Mouse (Mus musculus) forebrain, postnatal 0 days (tissue): ENCODE results near the gene Gm44805. TPM values are rescaled to one million over a fixed set of nuclear protein-coding genes. Genes with fewer than 3 reads are reported as not detected.

ENCODE experiments used
- ATAC-seq: fragments of 200-750 bp; cut with Nextera tagmentation; 2 replicates; pipeline ENCODE4 v1.8.0; 2017; ENCODE audit warnings: mild to moderate bottlenecking, moderate library complexity
- DNase-seq: peaks from one replicate; pipeline ENCODE4 v3.0.0-alpha.2; 2015
- H3K27ac ChIP-seq: fragments of 300-500 bp; sonication (generic); 2 replicates; pipeline ENCODE4 v1.5.1; 2014; ENCODE audit warnings: low read depth, mild to moderate bottlenecking, antibody characterized with exemption, low read length, moderate library complexity, mixed read lengths
- H3K27me3 ChIP-seq: fragments of 300-500 bp; sonication (generic); 2 replicates; pipeline ENCODE4 v1.6.1; 2014; ENCODE audit warnings: mild to moderate bottlenecking, low read length, mixed read lengths; ENCODE audit not compliant: insufficient read depth
- H3K36me3 ChIP-seq: fragments of 300-500 bp; sonication (generic); 2 replicates; pipeline ENCODE4 v1.6.1; 2014; ENCODE audit warnings: mild to moderate bottlenecking, moderate library complexity; ENCODE audit not compliant: insufficient read depth
- H3K4me1 ChIP-seq: fragments of 300-500 bp; sonication (generic); 2 replicates; pipeline ENCODE4 v1.6.1; 2014; ENCODE audit warnings: antibody characterized with exemption; ENCODE audit not compliant: insufficient read depth
- H3K4me2 ChIP-seq: fragments of 300-500 bp; sonication (generic); 2 replicates; pipeline ENCODE4 v1.6.1; 2014; ENCODE audit warnings: low read depth, mild to moderate bottlenecking, moderate library complexity
- H3K4me3 ChIP-seq: fragments of 300-500 bp; sonication (generic); 2 replicates; pipeline ENCODE4 v1.5.1; 2014; ENCODE audit warnings: low read depth, low read length, mixed read lengths
- H3K9ac ChIP-seq: fragments of 300-500 bp; sonication (generic); 2 replicates; pipeline ENCODE4 v1.6.1; 2014; ENCODE audit warnings: mild to moderate bottlenecking
- H3K9me3 ChIP-seq: fragments of 300-500 bp; sonication (generic); 2 replicates; pipeline ENCODE4 v1.6.1; 2016; ENCODE audit warnings: low read length
- CTCF ChIP-seq: sonication (generic); IDR thresholded peaks from 2 replicates; pipeline ENCODE4 v1.5.1; 2016; ENCODE audit warnings: antibody characterized with exemption, control low read depth, low read depth
- WGBS: fragments of 180-500 bp; shearing (Covaris S2); extraction: QIAGEN DNeasy Blood & Tissue Kit; methylation state at CpG from one replicate; pipeline ENCODE4 v1.1.7; 2014; 5-methylcytosine and 5-hydroxymethylcytosine counted together
- polyA plus RNA-seq: library from polyadenylated mRNA; unstranded; fragments of >200 nt; fragmentation: Nextera tagmentation; extraction: Ambion mirVana; gene quantifications from 2 replicates; pipeline ENCODE4 v1.2.1, GENCODE M21; 2015
- total RNA-seq: library from RNA; depleted of rRNA; stranded (reverse); fragments of >200 nt; gene quantifications from 2 replicates; pipeline ENCODE4 v1.2.3, GENCODE M21; 2014; rRNA removed

Gm44805 gene
- total and polyA plus RNA-seq, 2 experiments from 2014 or later = not detected

- Histone ChIP-seq H3K27ac (no peak overlapping the region), H3K9me3 (no peaks in the 10 kb centered on the region), H3K36me3 (no peaks in the 10 kb centered on the region), H3K4me2 (no peak overlapping the region), H3K27me3 (no peaks in the 10 kb centered on the region; the same call in 1 of the 2 replicates), H3K4me3 (no peak overlapping the region), H3K4me1 (no peaks in the 10 kb centered on the region), H3K9ac (no peak overlapping the region)
- WGBS = 46% methylated on average over 6 of the region's 6 CpGs
- no peak for DNase-seq
- no peak for ATAC-seq
- TF ChIP-seq CTCF = no peak
Observed at GRCm38 (mm10) chr7:19622241-19622640, 59.0 kb downstream of the Gm44805 start.

Other genes with a start within 250 kb of the Gm44805 start
- 46.7 and 47.1 TPM in 2 replicates for gene Mark4, start 222.6 kb downstream of the Gm44805 start, total RNA-seq
- gene Mark4, start 222.6 kb downstream of the Gm44805 start, polyA plus RNA-seq = 16.1 and 21.0 TPM in 2 replicates
- 0.14 and 0.23 TPM in 2 replicates for gene Exoc3l2, start 218.1 kb downstream of the Gm44805 start, total RNA-seq
- gene Exoc3l2, start 218.1 kb downstream of the Gm44805 start, polyA plus RNA-seq = 0.36 and 0.38 TPM in 2 replicates
- gene Bloc1s3, start 173.1 kb downstream of the Gm44805 start, total RNA-seq = 17.3 and 17.8 TPM in 2 replicates
- gene Bloc1s3, start 173.1 kb downstream of the Gm44805 start, polyA plus RNA-seq = 4.5 and 5.1 TPM in 2 replicates
- 28.5 and 28.8 TPM in 2 replicates for gene Trappc6a, start 173.0 kb downstream of the Gm44805 start, total RNA-seq
- 38.7 and 38.8 TPM in 2 replicates for gene Trappc6a, start 173.0 kb downstream of the Gm44805 start, polyA plus RNA-seq
- 2.0 and 3.4 TPM in 2 replicates for gene Nkpd1, start 163.6 kb downstream of the Gm44805 start, total RNA-seq
- 1.1 and 2.3 TPM in 2 replicates for gene Nkpd1, start 163.6 kb downstream of the Gm44805 start, polyA plus RNA-seq
- 86.4 and 87.8 TPM in 2 replicates for gene Ppp1r37, start 118.3 kb downstream of the Gm44805 start, total RNA-seq
- gene Ppp1r37, start 118.3 kb downstream of the Gm44805 start, polyA plus RNA-seq = 23.4 and 27.2 TPM in 2 replicates
- 0.31 and 1.2 TPM in 2 replicates for gene Zfp296, start 104.1 kb downstream of the Gm44805 start, total RNA-seq
- 0.09 and 0.16 TPM in 2 replicates for gene Zfp296, start 104.1 kb downstream of the Gm44805 start, polyA plus RNA-seq
- 38.2 and 56.4 TPM in 2 replicates for gene Gemin7, start 103.8 kb downstream of the Gm44805 start, total RNA-seq
- gene Gemin7, start 103.8 kb downstream of the Gm44805 start, polyA plus RNA-seq = 145 and 148 TPM in 2 replicates
- 56.0 and 89.0 TPM in 2 replicates for gene Clasrp, start 76.9 kb downstream of the Gm44805 start, total RNA-seq
- gene Clasrp, start 76.9 kb downstream of the Gm44805 start, polyA plus RNA-seq = 50.1 and 56.8 TPM in 2 replicates
- gene Relb, start 52.0 kb downstream of the Gm44805 start, total RNA-seq = 6.5 and 6.9 TPM in 2 replicates
- 4.5 and 5.4 TPM in 2 replicates for gene Relb, start 52.0 kb downstream of the Gm44805 start, polyA plus RNA-seq
- gene Clptm1, start 16.4 kb downstream of the Gm44805 start, total RNA-seq = 93.2 and 109 TPM in 2 replicates
- gene Clptm1, start 16.4 kb downstream of the Gm44805 start, polyA plus RNA-seq = 111 and 136 TPM in 2 replicates
- 0.86 TPM in 1 of 2 replicates, not detected in the other for gene Apoc2, start 3.5 kb downstream of the Gm44805 start, total RNA-seq
- gene Apoc2, start 3.5 kb downstream of the Gm44805 start, polyA plus RNA-seq = 0.50 TPM in 1 of 2 replicates, not detected in the other
- gene Apoc4, start 56 bp upstream of the Gm44805 start, total RNA-seq = not detected in 2 replicates
- not detected in 2 replicates for gene Apoc4, start 56 bp upstream of the Gm44805 start, polyA plus RNA-seq
- gene Apoc1, start 11.2 kb upstream of the Gm44805 start, total RNA-seq = 2.1 and 5.3 TPM in 2 replicates
- 3.0 and 5.5 TPM in 2 replicates for gene Apoc1, start 11.2 kb upstream of the Gm44805 start, polyA plus RNA-seq
- 1,116 and 1,436 TPM in 2 replicates for gene Apoe, start 17.8 kb upstream of the Gm44805 start, total RNA-seq
- 1,283 and 1,495 TPM in 2 replicates for gene Apoe, start 17.8 kb upstream of the Gm44805 start, polyA plus RNA-seq
- 98.9 and 113 TPM in 2 replicates for gene Tomm40, start 34.0 kb upstream of the Gm44805 start, total RNA-seq
- gene Tomm40, start 34.0 kb upstream of the Gm44805 start, polyA plus RNA-seq = 146 and 147 TPM in 2 replicates
- 44.2 and 44.7 TPM in 2 replicates for gene Nectin2, start 69.1 kb upstream of the Gm44805 start, total RNA-seq
- gene Nectin2, start 69.1 kb upstream of the Gm44805 start, polyA plus RNA-seq = 47.2 and 48.7 TPM in 2 replicates
- gene Bcam, start 89.6 kb upstream of the Gm44805 start, total RNA-seq = 12.2 and 19.5 TPM in 2 replicates
- 10.9 and 12.7 TPM in 2 replicates for gene Bcam, start 89.6 kb upstream of the Gm44805 start, polyA plus RNA-seq
- 0.38 and 1.1 TPM in 2 replicates for gene Cblc, start 115.4 kb upstream of the Gm44805 start, total RNA-seq
- gene Cblc, start 115.4 kb upstream of the Gm44805 start, polyA plus RNA-seq = 0.67 and 0.84 TPM in 2 replicates
- 0.43 and 0.77 TPM in 2 replicates for gene Bcl3, start 141.3 kb upstream of the Gm44805 start, total RNA-seq
- 0.28 and 0.86 TPM in 2 replicates for gene Bcl3, start 141.3 kb upstream of the Gm44805 start, polyA plus RNA-seq
- gene Gm19345, start 170.6 kb upstream of the Gm44805 start, total RNA-seq = 32.4 and 33.3 TPM in 2 replicates
- gene Gm19345, start 170.6 kb upstream of the Gm44805 start, polyA plus RNA-seq = 14.6 and 16.4 TPM in 2 replicates
- gene Ceacam16, start 179.9 kb upstream of the Gm44805 start, total RNA-seq = not detected in 2 replicates
- 0.53 and 0.84 TPM in 2 replicates for gene Ceacam16, start 179.9 kb upstream of the Gm44805 start, polyA plus RNA-seq
- not detected in 2 replicates for gene Ceacam19, start 206.5 kb upstream of the Gm44805 start, total RNA-seq
- not detected in 2 replicates for gene Ceacam19, start 206.5 kb upstream of the Gm44805 start, polyA plus RNA-seq
- gene Pvr, start 239.7 kb upstream of the Gm44805 start, total RNA-seq = 12.0 and 12.8 TPM in 2 replicates
- 4.2 and 6.1 TPM in 2 replicates for gene Pvr, start 239.7 kb upstream of the Gm44805 start, polyA plus RNA-seq